Mouse (Mus musculus) spleen, adult 2 months (tissue): ENCODE data around the gene Zfp260.

ENCODE experiments used
- CTCF ChIP-seq: fragments of 200-500 bp; IDR thresholded peaks from 2 replicates; pipeline ENCODE4 v1.5.1; 2011; ENCODE audit warnings: mild to moderate bottlenecking, inconsistent platforms; ENCODE audit not compliant: insufficient read depth, insufficient read length, insufficient replicate concordance; ENCODE audit errors: extremely low read depth
- POLR2A ChIP-seq: fragments of 200-500 bp; IDR thresholded peaks from 2 replicates; pipeline ENCODE4 v1.6.1; 2011; ENCODE audit warnings: low read depth, low read length, inconsistent platforms

DNA sequence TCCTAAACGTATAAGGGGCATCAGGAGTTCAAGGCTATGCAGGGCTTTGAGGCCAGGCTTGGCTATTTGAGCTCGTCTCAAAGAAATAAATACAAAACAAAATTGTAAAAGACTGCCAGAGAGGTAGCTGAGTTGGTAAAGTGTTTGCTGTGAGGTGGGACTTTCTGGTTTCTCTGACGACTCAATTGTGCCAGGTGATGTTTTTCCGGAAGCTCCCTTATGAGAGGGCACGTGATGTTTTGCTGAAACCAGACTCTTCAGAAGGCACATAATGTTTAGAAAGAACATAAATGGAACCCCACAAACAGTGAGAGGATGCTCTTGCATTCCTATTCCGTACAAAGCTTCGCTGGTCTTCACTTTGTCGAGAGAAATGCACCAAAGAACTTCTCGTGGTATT, 1.9 kb upstream of the Zfp260 start:
- TF ChIP-seq CTCF (no peak), POLR2A (no peak)
